Mouse (Mus musculus): Measurements from ENCODE around the gene Lhfpl3.

Gene Lhfpl3

GRCm38 (mm10) chr5:22926171-22926570, 180.3 kb downstream of the Lhfpl3 start:
- no peak for DNase-seq (ENCODE audit: extremely low read depth, low read depth)

DNA sequence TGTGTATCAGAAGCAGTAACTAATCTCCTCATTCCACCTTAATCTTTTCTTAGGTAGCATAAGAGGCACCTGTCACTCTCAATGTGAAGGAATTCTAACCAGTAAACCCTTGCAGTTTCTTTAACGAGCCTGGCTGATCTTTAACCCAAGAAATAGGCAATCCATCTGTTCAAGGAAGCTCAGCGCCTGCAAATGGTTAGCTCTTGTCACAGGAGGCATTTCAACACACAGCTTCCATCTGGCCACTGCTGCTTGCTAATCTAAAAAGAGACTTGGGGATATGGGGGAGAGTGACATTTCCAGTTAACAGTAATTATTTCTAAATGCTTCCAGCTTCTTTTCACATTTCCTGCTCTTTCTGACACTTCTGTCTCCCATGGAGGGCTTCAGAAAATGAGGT, 182.9 kb downstream of the Lhfpl3 start:
- no peak for DNase-seq (ENCODE audit: extremely low read depth, low read depth)

DNA sequence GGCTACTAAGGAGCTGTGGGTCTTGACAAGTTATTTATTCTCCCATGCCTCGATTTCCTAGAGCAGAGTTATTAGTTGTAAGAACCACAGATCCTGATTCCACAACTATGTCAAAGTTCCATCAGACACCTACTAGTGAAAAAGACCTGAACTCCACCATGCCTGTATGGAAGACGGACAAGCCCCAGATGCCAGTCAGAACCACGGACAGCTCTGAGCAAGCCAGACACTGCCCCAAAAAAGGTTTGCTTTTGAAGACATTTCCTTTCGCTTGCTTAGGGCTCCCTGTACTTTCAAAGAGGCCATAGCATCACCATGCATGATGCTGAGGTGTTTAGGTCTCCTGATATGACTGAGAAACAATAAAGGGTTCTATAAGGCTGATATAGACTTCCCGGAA, 197.4 kb downstream of the Lhfpl3 start:
- no peak for DNase-seq (ENCODE audit: extremely low read depth, low read depth)

DNA sequence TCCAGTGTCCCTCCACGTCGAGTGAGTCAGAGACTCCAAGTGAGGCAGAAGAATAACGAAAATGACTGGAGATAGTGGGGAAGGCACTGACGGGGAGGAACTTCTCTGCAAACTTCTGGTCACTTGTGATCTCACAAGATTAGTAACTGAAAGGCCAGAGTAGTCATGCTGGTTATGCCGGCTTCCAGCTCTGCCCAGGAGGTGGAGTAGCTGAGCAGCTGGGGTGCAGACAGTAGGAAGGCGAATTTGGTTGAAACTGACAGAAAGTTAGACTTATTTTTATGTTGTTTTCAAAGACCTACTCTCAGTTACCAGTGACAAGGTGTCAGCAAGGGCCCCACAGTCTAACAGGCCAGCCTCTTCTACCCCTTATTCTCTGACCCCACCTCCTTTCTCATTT, 217.4 kb downstream of the Lhfpl3 start:
- DNase-seq (ENCODE audit: extremely low read depth, low read depth): no peak

DNA sequence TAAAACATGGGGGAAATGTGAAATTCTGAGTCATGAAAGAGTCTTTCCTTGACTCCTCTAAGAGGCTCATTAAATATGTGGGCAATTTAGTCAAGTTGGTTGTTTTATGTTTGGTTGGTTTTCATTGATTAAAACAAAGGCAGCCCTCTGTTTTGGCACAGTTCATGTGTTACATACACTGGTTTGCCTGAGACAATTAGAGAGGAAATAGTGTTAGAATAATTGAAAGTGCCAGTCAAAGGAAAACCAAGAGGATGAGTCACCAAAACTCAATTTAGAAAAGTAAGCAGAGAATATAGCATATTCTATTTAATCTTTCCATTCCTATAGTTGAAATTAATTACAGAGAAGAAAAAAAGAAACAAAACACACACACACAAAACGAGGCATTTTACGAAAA, 240.9 kb downstream of the Lhfpl3 start:
- DNase-seq (ENCODE audit: extremely low read depth, low read depth): no peak

GRCm38 (mm10) chr5:22999811-23000210, 254.0 kb downstream of the Lhfpl3 start:
- no peak for DNase-seq (ENCODE audit: extremely low read depth, low read depth)

GRCm38 (mm10) chr5:23003123-23003797, 257.4 kb downstream of the Lhfpl3 start:
- no peak for DNase-seq (ENCODE audit: extremely low read depth, low read depth)

GRCm38 (mm10) chr5:23006207-23006606, 260.3 kb downstream of the Lhfpl3 start:
- no peak for DNase-seq (ENCODE audit: extremely low read depth, low read depth)

DNA sequence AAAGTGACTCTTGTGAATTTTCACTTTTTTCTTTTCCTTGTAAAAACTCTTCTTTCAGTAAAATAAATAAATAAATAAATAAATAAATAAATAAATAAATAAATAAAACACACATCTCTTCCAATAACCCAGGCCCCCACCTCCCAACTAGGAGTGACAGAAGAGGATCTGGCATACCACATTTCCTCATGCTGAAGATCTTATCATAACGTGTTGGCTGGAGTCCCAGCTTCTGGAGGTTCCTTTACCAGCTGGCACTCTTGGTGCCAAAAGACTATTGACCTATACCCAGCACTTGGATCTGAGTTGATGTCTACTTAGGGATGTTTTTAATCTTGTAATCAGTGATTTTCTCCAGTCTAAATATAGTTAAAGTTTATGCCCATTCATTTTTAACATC, 264.6 kb downstream of the Lhfpl3 start:
- no peak for DNase-seq (ENCODE audit: extremely low read depth, low read depth)

GRCm38 (mm10) chr5:23013997-23014396, 268.1 kb downstream of the Lhfpl3 start:
- DNase-seq (ENCODE audit: extremely low read depth, low read depth): no peak

- no peak for DNase-seq (ENCODE audit: extremely low read depth, low read depth)
Measured at GRCm38 (mm10) chr5:23015587-23016335, 269.9 kb downstream of the Lhfpl3 start.

DNA sequence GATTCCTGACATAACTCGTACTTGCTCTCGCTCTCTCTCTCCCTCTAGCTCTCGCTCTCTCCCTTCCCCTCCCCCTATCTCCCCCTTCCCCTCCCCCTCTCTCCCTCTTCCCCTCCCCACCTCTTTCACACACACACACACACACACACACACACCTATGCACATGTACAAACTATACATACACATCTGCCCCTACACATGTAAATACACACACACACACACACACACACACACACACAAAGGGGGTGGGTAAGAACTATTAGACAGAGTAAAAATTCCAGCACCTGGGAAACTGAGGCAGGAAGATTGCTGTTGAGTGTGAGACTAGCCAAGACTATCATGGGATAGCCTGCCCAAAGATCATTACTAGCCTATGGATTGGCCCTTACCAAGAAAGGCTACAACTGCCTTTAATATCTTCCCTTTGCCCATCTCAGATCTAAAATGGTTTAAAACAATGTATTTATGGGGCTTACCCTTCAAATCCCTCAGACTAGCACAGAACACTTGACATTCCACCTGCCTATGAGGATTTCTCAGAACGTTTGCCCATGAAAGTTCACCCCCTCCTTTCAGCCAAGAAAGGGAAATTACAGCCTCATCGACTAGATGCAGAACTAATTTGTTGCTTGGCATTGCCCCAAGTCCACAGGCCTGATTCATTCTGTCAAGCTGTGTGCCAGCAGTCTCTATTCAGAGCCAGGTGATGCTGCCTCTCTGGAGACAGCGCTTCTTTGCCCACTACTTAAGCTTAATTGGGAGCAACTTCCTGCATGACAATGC, 289.3 kb downstream of the Lhfpl3 start:
- DNase-seq (ENCODE audit: extremely low read depth, low read depth): no peak

GRCm38 (mm10) chr5:23035727-23036029, 289.8 kb downstream of the Lhfpl3 start:
- no peak for DNase-seq (ENCODE audit: extremely low read depth, low read depth)

GRCm38 (mm10) chr5:23040429-23040828, 294.6 kb downstream of the Lhfpl3 start:
- DNase-seq (ENCODE audit: extremely low read depth, low read depth): no peak

DNA sequence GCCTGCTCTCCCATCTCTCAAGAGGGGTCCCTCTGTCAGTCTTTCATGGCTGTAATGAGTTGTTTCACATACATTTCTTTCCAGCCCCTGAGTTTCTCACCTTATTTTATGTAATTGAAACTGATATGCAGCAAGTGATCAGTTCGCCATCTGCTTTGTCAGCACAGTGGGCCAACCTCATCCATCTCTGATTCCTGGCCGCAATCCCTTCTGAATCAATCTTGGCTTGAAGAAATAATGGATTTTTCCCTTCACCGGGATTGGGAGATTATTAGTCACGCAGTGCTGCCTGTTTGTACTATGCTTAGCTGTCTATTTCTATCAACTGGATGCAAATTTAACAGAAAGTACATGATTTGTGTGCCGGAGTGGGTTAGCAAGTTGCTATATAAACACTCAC, 297.0 kb downstream of the Lhfpl3 start:
- no peak for DNase-seq (ENCODE audit: extremely low read depth, low read depth)

DNA sequence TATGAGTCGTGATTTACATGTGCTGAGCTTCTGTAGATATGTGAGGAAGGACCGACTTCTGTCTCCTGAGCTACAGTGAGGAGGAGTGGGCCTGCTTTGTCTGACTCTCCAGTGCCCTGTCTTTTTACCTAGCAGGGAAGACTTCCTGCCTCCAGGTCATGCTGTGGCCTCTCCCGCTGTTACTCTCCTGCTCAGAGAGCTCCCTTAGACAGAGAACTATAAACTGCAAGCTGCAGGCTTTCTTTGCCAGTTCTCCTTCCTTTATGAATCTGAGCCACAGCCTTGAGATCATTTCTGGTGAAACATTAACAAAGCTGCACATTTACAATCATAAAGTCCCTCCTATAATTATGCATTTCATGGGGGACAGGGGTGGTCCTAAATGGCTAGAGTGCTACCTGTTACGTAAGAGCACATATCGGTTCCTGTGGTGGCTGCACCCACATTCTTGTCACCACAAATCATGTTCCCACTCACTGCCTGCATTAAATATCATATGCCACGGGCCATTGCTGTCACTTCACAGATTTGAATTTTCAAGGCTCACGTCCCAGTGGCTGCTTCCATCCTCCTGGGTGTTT, 303.3 kb downstream of the Lhfpl3 start:
- DNase-seq (ENCODE audit: extremely low read depth, low read depth): no peak

- no peak for DNase-seq (ENCODE audit: extremely low read depth, low read depth)
Measured at GRCm38 (mm10) chr5:23051458-23051857, 305.6 kb downstream of the Lhfpl3 start.

GRCm38 (mm10) chr5:23094894-23095293, 349.0 kb downstream of the Lhfpl3 start:
- DNase-seq (ENCODE audit: extremely low read depth, low read depth): no peak

DNA sequence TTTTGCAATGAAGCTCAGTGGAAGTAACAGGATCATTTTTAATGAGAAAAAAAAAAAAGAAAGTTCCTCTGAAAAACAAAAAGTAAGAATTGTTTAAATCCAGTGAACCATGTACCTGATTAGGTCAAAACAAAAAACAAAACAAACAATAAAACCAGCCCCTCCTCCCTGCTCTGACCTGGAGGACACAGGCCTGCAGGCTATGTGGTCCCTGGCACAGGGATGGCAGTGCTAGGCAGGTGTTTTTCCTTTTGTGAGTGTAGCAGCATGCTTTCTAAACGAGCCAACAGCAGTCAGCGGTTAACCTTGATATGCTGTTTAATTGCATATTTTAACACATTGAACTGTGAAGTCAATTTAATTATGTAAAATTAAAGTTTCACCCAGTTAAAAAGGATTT, 360.7 kb downstream of the Lhfpl3 start:
- no peak for DNase-seq (ENCODE audit: extremely low read depth, low read depth)

GRCm38 (mm10) chr5:23111307-23111706, 365.4 kb downstream of the Lhfpl3 start:
- DNase-seq (ENCODE audit: extremely low read depth, low read depth): no peak

- no peak for DNase-seq (ENCODE audit: extremely low read depth, low read depth)
Measured at GRCm38 (mm10) chr5:23114249-23114648, 368.4 kb downstream of the Lhfpl3 start.

DNA sequence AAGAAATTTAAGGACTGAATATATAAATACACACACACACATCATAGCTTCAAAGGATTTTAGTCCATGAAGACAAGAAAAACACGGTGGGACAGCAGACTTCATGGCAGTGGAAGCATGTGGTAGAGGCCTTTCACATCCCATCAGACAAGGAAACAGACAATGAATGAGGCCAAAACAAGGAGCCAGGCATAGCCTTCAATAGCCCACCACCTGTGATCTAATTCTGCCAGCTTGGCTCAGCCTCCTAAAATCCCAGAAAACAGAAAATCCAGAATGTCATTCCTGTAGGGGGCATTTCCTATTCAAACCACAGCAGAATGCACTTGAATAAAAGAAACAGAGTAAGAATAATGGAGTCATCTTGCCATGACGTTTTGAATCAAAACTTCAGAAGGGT, 381.0 kb downstream of the Lhfpl3 start:
- no peak for DNase-seq (ENCODE audit: extremely low read depth, low read depth)
